Mouse (Mus musculus): ENCODE results near the gene Hacd2.

GRCm38 (mm10) chr16:35113496-35113895 lies 91.3 kb downstream of the Hacd2 start:
- TF ChIP-seq CTCF (IDR thresholded peaks at IDR 0.05; ENCODE audit: low read depth, low read length) (no peak), POLR2A (IDR thresholded peaks at IDR 0.05; ENCODE audit: insufficient read depth, low read length) (no peak)

All from ES-Bruce4 (cell line).